Mouse (Mus musculus) left cerebral cortex, adult 2 months (tissue): ENCODE data around the gene Il1r2. TPM values are rescaled to one million over a fixed set of nuclear protein-coding genes. Genes with fewer than 3 reads are reported as not detected.
A peak's percentile ranks its signal among the peaks of the same experiment; 100 is the strongest.

ENCODE experiments used
- DNase-seq, 2 experiments: peaks; one replicate each; pipeline ENCODE4 v3.0.0; 2021 to 2022; ENCODE audit warnings: low spot score in 2 of 2, mixed read lengths in 1 of 2; ENCODE audit errors: extremely low spot score in 1 of 2
- H3K27ac ChIP-seq: fragments of 200-600 bp; 2 replicates; pipeline ENCODE4 v1.8.1; 2022
- H3K4me3 ChIP-seq: fragments of 200-600 bp; 2 replicates; pipeline ENCODE4 v1.8.1; 2022
- CTCF ChIP-seq: fragments of 200-600 bp; IDR thresholded peaks from 2 replicates; pipeline ENCODE4 v1.8.1; 2022; ENCODE audit warnings: antibody characterized with exemption, mild to moderate bottlenecking, moderate library complexity
- intact Hi-C: fragments of 180-260 bp; cut with DNase I; formaldehyde crosslinking; loops from one replicate; pipeline ENCODE4 v1.15.1; 2025
- total RNA-seq, 2 experiments: library from RNA; stranded (reverse); gene quantifications; 2 replicates each; pipeline ENCODE4 v1.2.3; 2021

Il1r2 gene
- total RNA-seq, 2 experiments from 2014 or later = not detected

- H3K4me3 ChIP-seq = no peak overlapping the region
- H3K27ac ChIP-seq = no peak overlapping the region
- DNase-seq = no peak
- intact Hi-C loops = no loop called here
- no peak for TF ChIP-seq CTCF
Measured at GRCm38 (mm10) chr1:40077328-40077727, 3.4 kb downstream of the Il1r2 start.

GRCm38 (mm10) chr1:40081041-40081440 lies 7.2 kb downstream of the Il1r2 start:
- no peak overlapping the region for H3K4me3 ChIP-seq
- TF ChIP-seq CTCF = no peak
- no peak overlapping the region for H3K27ac ChIP-seq
- intact Hi-C loops = no loop called here
- no peak for DNase-seq

GRCm38 (mm10) chr1:40084386-40084785 lies 10.5 kb downstream of the Il1r2 start:
- intact Hi-C loops = no loop called here
- peak in 1 of 2 experiments; percentile 11 for DNase-seq
- TF ChIP-seq CTCF = no peak
- no peak overlapping the region for H3K4me3 ChIP-seq
- H3K27ac ChIP-seq = no peak overlapping the region

GRCm38 (mm10) chr1:40085403-40086182 lies 11.7 kb downstream of the Il1r2 start:
- H3K4me3 ChIP-seq = peak overlapping the region; percentile 59
- TF ChIP-seq CTCF = no peak; the same call in none of the 2 replicates
- peak; percentile 66 to 76 for DNase-seq
- intact Hi-C loops = no loop called here
- H3K27ac ChIP-seq = peak overlapping the region; percentile 69

- intact Hi-C loops = loop anchor here (10.0 kb wide), 1 partner anchor 406 kb away; no protein-coding TSS in a partner anchor
- DNase-seq = no peak
- no peak for TF ChIP-seq CTCF
- H3K27ac ChIP-seq = no peak overlapping the region
- no peak overlapping the region for H3K4me3 ChIP-seq
Measured at GRCm38 (mm10) chr1:40091160-40091559, 17.3 kb downstream of the Il1r2 start.

- Histone ChIP-seq H3K27ac (no peak overlapping the region), H3K4me3 (no peak overlapping the region)
- intact Hi-C loops = loop anchor here (10.0 kb wide), 1 partner anchor 408 kb away; no protein-coding TSS in a partner anchor
- DNase-seq = no peak
- no peak for TF ChIP-seq CTCF
Measured at GRCm38 (mm10) chr1:40092541-40092940, 18.7 kb downstream of the Il1r2 start.

GRCm38 (mm10) chr1:40094601-40095304 lies 20.9 kb downstream of the Il1r2 start:
- intact Hi-C loops = loop anchor here (10.0 kb wide), 1 partner anchor 410 kb away; no protein-coding TSS in a partner anchor
- H3K4me3 ChIP-seq = no peak overlapping the region
- no peak for TF ChIP-seq CTCF
- no peak for DNase-seq
- no peak overlapping the region for H3K27ac ChIP-seq

GRCm38 (mm10) chr1:40095585-40095984 lies 21.7 kb downstream of the Il1r2 start:
- no peak overlapping the region for H3K4me3 ChIP-seq
- no peak for DNase-seq
- TF ChIP-seq CTCF = peak; percentile 42
- intact Hi-C loops = loop anchor here (10.0 kb wide), 1 partner anchor 411 kb away; no protein-coding TSS in a partner anchor
- H3K27ac ChIP-seq = no peak overlapping the region

- Histone ChIP-seq H3K27ac (no peak overlapping the region), H3K4me3 (no peak overlapping the region)
- intact Hi-C loops = no loop called here
- no peak for TF ChIP-seq CTCF
- no peak for DNase-seq
Measured at GRCm38 (mm10) chr1:40106306-40106705, 32.4 kb downstream of the Il1r2 start.

- no peak for TF ChIP-seq CTCF
- intact Hi-C loops = no loop called here
- DNase-seq = no peak
- Histone ChIP-seq H3K4me3 (no peak overlapping the region), H3K27ac (no peak overlapping the region)
Measured at GRCm38 (mm10) chr1:40106719-40107118, 32.8 kb downstream of the Il1r2 start.

GRCm38 (mm10) chr1:40107971-40108749 lies 34.3 kb downstream of the Il1r2 start:
- H3K4me3 ChIP-seq = no peak overlapping the region
- no peak overlapping the region for H3K27ac ChIP-seq
- no peak for TF ChIP-seq CTCF
- intact Hi-C loops = no loop called here
- DNase-seq = no peak
